Mouse (Mus musculus) cerebellum, postnatal 25 days (tissue): Measurements from ENCODE around the gene Mis18a.

Experiments used
- DNase-seq, 2 experiments: peaks; one replicate each; pipeline ENCODE4 v3.0.0; 2021; ENCODE audit warnings: mixed read lengths in 2 of 2

The Mis18a gene

DNA sequence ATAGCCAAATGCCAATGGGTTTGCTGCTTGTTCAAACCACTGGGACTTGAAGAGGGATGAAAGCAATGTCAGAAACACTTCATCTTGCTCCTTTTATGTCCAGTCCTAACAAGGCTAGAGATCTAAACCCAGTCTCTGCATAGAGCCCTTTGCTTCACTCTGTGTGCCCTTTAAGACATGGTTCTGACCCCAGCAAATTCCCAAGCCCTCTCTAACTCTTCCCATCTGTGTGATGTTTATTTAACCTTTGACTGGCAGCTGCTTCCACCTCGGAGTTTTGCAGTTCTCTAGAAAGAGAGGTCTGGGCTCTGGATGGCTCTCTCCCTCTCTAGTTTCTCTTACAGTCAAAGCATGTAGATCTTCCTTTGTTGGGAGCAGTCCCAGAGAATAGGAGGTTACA is 23.6 kb downstream of the Mis18a start:
- DNase-seq: no peak

DNA sequence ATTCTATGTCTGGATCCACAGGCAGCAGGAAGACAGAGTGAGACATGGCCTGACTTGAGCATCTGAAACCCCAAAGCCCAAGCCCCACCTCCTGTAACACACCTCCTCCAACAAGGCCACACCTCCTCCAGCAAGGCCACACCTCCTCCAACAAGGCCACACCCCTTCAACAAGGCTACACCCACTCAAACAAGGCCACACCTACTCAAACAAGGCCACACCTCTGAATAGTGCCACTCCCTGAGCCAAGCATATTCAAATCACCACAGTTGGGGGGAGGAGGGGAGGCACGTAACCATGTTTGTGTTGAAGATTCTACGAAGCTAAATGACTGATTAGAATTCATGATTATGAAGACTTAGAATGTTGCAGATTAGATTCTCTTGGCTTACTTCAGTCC is 25.7 kb downstream of the Mis18a start:
- no peak for DNase-seq

DNA sequence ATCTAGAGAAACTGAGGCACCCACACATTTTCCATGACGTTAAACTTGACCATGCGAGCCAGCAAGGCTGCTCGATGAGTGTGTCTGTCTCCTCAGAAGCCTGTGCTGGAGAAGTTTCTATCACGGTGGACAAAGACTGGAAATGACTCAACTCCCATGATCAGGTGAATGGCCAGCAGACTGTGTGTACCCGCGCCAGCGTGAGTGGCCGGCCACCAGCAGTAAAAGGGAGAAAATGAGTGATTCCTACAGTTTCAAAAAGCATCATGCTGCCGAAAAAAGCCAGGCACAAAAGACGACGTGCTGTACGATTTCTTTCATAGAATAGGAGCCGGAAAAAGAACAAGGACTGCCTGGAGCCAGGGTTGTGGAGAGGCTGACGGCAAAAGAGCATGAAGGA is 27.8 kb downstream of the Mis18a start:
- no peak for DNase-seq

DNA sequence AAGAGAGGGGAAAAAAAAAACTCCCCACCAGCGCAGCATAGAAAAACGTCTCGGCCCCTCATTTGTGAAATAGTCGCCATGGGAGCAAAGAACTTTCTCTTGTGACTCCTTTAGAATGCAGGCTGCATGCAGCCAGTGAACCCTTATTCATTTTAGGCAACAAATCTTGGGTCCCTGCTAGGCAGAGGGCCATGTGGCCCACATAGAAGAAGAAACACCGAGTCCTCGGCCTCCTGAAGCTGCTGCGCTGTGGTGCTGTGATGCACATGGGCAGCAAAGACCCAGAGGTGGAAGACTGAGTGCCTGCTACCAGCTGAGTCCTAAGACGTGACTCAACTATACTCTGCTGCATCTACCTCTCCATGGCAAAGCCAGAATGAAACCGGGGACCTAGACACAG is 30.9 kb downstream of the Mis18a start:
- no peak for DNase-seq

DNA sequence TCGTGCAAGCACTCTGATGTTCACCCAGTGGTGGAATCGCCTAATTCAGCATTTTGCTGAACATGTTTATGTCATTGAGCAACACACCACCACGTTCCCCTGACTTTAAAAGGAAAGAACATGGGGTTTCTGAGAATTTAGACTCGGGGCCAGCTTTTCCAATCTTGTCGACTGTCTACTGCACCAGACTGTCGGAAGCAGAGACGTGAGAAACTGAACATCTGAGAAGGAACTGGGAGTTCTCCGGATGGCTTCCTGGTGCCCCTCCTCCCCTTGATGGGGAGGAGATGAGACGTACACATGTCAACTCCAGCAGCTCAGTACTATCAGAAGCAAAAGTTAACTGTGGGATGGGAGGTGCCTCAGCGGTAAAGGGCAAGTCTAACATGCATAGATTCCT is 32.1 kb downstream of the Mis18a start:
- no peak for DNase-seq

DNA sequence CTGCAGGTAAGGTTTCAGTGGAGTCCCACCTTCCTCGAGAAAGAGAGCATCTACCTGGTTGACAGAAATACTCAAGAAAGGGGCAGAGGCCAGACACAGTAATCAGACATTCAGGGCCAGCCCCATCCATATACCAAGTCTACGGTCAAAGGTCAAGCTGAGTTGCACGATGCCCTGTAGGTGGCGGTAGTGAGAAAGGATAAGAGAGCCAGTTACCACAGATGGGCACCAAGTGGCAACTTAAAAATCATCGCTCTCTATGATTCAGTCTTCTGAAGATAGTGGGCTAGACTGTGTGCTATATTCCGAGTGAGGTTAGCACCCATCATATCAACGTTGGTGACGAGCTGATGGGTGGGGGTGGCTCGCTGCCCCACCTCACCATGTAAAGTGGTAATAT is 32.5 kb downstream of the Mis18a start:
- DNase-seq: peak in 1 of 2 experiments; percentile 56

DNA sequence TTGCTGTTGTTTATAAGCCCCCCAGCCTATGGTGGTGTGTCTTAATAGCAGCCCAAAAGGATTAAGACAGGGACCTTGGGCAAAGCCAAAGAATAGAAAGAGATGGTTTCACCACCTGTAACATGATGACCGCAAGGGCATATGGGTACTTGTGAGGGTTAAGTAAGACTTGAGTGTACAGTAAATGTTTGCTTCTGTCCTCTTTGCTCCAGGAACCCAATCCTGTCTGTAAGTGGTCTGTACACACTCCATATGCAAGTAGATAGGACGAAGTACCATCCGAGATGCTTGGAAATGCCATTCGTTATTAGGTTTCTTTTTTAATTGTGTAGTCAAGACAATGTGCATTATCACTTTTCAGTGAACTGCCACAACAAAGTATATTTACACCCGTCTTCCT is 33.6 kb downstream of the Mis18a start:
- DNase-seq: no peak

DNA sequence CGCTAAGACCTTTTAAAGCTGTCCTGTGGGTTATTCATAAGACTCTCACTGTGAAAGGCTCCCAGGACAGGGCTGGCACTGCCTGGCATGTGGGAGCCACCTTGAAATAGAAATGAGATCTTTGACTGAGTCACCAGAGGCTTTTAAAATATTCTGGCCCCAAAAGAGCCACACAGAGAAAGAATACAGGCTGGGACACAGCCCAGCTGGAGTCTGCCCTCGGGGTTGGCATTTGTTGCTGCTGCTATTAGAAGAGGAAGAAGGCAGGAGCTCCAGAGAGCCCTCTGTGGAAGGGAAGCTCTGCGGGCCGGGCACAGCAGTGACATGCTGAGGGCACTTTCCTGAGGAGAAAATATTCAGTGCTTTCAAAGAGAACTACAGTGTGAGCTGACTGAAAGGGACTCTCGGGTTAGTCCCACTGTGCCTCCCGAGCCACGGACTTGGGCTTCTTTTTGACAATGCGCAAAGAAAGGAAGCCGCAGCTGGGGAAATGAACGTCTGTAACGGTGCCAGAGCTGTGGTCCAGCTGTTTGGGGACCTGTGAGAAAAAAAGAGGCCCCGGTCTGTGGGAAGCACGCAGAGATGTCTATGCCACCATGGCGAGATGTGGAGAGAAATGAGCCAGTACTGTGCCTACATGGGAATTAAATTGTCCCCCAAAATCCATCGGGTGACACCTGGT is 34.4 kb downstream of the Mis18a start:
- DNase-seq: peak; percentile 16 to 43

DNA sequence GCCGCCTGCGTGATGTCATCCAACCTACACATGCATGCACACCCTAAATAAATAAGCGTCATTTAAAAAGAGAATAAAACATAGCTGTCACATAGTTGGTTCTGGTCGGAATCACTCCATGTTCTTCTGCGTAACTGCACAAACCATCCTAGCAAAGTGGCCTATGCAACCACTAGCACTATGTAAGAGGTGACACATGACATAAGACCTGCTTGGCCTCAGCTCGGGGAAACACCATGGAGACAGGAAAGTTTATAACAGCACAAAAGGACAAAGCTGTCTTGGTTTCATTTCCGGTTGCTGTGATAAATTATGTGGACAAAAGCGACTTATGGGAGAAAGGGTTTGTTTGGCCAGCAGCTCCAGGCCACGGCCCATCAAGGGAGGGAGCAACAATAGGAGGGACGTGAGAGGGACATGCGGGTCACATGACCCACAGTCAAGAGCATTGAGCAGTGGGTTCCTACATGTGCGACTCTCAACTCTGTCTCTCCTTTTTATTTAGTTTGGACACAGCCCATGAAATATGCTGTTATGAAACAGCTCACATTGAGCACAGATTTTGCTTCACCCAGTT is 39.4 kb downstream of the Mis18a start:
- DNase-seq: no peak

DNA sequence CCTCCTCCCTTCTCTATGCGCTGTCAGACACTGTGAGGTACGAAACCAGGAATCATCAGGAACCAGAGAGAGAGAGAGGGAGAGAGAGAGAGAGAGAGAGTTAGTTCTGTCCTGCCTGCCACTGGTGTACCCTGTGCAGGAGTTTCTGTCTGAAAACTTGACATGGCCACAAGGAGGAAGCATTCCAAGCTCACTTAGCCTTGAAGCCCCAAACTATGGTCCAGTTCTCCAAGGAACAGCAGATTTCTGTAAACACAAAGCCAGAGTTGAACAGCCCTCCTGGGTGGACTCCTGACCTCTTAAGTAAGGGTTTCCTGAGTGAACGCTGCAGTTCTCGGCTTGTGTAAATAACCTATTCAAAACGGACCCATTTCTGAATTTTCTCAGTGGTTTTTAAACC is 40.2 kb downstream of the Mis18a start:
- no peak for DNase-seq

DNA sequence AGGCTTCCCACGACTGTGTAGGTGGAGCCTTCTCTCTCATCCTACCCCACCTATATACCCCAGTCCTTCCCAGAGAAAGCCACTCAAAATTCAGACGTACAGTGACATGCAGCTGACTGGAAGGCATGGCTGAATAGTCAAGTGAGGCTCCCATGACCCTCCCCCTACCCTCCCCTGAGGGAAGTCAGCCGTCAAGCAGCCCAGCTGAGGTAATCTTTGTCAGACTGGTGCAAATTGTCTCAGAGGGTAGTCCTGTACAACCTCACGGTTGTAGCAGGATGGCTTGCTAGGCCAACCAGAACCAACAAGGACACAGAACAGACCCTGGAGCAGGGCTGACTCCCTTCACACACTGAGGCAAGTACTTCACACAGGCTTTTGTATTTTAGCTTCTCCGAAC is 43.1 kb downstream of the Mis18a start:
- no peak for DNase-seq

DNA sequence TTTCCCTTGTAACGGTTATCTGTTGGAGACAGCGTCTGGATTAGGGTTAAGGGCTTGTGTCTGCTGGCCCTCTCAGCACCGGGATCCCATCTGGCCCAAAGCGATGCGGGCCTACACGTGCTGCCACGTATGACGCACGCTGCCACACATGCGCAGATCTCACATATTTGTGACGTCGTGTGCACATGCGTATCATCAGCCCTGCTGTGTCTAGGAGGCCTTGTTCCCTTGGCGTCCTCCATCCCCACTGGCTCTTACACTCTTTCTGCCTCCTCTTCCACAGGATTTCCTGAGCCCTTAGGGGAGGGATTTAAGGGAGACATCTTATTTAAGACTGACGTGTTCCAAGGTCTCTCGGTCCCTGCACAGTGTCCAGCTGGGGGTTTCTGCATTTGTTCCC is 47.2 kb downstream of the Mis18a start:
- no peak for DNase-seq

DNA sequence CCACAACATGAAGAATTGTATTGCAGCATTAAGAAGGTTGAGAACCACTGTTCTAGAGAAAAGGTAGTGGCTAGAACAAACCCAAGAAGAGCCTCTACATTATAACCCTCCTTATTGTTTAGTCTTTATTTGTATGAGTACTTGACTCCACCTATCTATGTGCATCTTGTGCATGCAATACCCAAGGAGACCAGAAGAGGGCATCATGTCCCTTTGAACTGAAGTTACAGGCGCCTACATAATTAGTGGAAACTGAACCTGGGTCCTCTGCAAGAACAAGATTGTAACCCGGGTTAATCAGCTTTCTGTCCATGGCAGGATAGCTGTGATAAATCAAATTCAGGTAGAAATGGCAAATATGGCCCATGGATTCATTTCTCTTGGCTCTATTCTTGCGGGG is 48.4 kb downstream of the Mis18a start:
- no peak for DNase-seq

DNA sequence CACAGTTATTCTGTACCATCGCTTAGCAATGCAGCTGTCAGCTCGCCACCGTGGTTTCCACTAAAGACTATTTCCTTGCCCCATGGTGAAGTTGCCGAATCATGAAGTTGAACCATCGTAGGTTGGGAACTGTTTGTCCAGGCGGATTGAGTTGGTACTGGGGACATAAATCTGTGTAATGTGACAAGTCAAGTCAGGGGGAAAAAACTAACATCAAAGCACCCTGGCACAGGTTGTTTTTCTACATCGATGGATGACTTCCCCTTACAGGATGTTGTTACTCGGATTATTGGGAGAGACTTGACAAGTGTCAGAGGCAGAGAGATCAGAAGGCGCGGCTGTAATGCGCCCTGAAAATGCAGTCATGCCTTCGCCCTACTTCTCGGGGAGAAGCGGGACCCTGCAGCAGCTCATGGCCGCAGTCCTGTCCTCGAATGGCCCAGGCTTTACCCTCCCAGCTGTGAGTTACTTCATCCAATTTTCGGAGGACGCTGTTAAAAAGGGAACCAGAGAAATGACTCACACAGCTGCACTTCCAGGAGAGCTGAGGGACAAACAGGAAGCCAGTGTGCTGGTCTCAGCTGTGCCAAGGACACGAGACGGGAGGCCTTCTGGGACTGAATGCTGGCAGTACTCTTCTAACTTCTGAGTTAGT is 50.2 kb downstream of the Mis18a start:
- DNase-seq: no peak

DNA sequence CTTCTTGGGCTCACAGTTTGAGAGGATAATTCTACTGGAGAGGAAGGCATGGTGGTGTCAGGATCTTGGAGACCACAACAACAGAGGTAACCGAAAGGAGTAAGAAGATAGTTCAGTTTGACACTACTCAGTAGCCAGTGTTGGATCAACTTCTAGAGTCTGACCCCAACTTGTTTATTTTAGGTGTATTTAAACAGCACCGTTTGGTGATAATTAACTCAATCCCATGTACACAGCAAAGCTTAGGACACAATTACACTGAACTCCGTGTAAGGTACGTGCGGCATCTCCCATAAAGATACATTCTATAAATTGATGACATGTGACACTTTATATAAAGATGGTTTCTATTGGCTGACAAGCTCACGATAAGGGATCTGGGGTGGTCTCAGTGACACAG is 52.6 kb downstream of the Mis18a start:
- DNase-seq: no peak

DNA sequence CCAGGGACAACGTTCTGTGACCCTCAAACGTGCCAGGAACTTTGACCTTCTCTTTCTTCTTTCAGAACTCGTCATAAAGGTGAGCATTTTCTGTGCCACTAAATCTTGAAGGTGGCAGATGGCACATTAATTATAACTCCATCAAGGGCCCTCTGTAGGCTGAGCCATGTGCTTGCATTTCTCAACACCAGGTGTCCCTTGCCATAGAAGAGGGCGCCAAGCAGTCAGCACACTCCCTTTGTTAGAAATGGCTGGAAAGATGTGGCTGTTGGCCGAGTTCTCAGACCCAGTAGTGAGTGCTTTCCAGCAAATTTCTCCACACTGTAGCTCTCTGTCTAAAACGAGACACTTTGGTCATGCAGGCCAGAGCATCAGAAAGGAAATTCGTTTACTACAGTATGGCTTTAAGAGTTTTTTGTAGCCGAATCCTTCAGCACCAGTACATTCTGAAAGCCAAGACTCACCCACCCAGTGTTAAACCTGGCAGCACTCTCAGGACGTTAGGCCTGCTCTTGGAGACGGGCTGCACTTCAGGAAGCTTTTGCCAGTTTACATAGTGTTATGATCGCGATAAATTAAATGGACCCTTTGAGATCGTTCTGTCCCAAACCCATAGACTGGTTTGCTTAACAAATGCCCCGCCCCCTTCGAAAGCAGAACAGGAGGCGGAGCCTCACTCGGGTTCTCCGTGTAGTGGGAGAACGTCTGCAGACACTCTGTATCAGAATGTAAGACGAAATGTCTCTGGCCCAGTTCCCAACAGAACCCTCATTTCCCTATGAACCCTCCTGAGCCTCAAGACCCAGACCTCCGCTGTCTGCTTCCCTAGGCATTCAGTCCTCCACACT is 53.5 kb downstream of the Mis18a start:
- peak; percentile 62 to 75 for DNase-seq
